Mouse (Mus musculus) heart, embryonic 12.5 days (tissue): ENCODE data around the gene Gm5941. TPM values are rescaled to one million over a fixed set of nuclear protein-coding genes. Genes with fewer than 3 reads are reported as not detected.
"Not testable (repeated sequence)": the region's sequence is repeated elsewhere in the genome, so short reads cannot be mapped to it uniquely, and the experiment has no call there.

Source experiments
- ATAC-seq: fragments of 200-750 bp; cut with Nextera tagmentation; 2 replicates; pipeline ENCODE4 v1.8.0; 2017; ENCODE audit warnings: moderate TSS enrichment, moderate library complexity; ENCODE audit not compliant: insufficient number of reproducible peaks, low FRiP score
- H3K27ac ChIP-seq: fragments of 300-500 bp; sonication (generic); 2 replicates; pipeline ENCODE4 v1.5.1; 2016; ENCODE audit warnings: mild to moderate bottlenecking, moderate library complexity; ENCODE audit not compliant: poor library complexity, severe bottlenecking
- H3K27me3 ChIP-seq: fragments of 300-500 bp; sonication (generic); replicated peaks from 2 replicates; pipeline ENCODE4 v1.6.1; 2016; ENCODE audit warnings: mild to moderate bottlenecking, moderate library complexity
- H3K36me3 ChIP-seq: fragments of 300-500 bp; sonication (generic); 2 replicates; pipeline ENCODE4 v1.6.1; 2016; ENCODE audit warnings: mild to moderate bottlenecking, moderate library complexity
- H3K4me1 ChIP-seq: fragments of 300-500 bp; sonication (generic); replicated peaks from 2 replicates; pipeline ENCODE4 v1.6.1; 2016; ENCODE audit warnings: mild to moderate bottlenecking
- H3K4me2 ChIP-seq: fragments of 300-500 bp; sonication (generic); 2 replicates; pipeline ENCODE4 v1.6.1; 2016; ENCODE audit warnings: mild to moderate bottlenecking, moderate library complexity
- H3K4me3 ChIP-seq: fragments of 300-500 bp; sonication (generic); 2 replicates; pipeline ENCODE4 v1.5.1; 2016; ENCODE audit warnings: mild to moderate bottlenecking
- H3K9ac ChIP-seq: fragments of 300-500 bp; sonication (generic); 2 replicates; pipeline ENCODE4 v1.6.1; 2016; ENCODE audit warnings: mild to moderate bottlenecking, moderate library complexity
- H3K9me3 ChIP-seq: fragments of 300-500 bp; sonication (generic); replicated peaks from 2 replicates; pipeline ENCODE4 v1.6.1; 2016; ENCODE audit warnings: mild to moderate bottlenecking, moderate library complexity
- WGBS: fragments of 180-500 bp; shearing (Covaris S2); methylation state at CpG from one replicate; pipeline ENCODE4 v1.1.7; 2016; 5-methylcytosine and 5-hydroxymethylcytosine counted together
- polyA plus RNA-seq: library from polyadenylated mRNA; unstranded; fragments of >200 nt; fragmentation: Nextera tagmentation; extraction: Ambion mirVana; gene quantifications from 2 replicates; pipeline ENCODE4 v1.2.1, GENCODE M21; 2016

The Gm5941 gene
- not detected in 2 replicates for polyA plus RNA-seq

- not testable (repeated sequence) for H3K4me3 ChIP-seq, H3K4me1 ChIP-seq, H3K9ac ChIP-seq, ATAC-seq, H3K27ac ChIP-seq, H3K27me3 ChIP-seq, H3K4me2 ChIP-seq, H3K9me3 ChIP-seq, H3K36me3 ChIP-seq
- 67% methylated on average over 4 of the region's 4 CpGs for WGBS
Measured at GRCm38 (mm10) chrX:92489649-92490048, at the start of gene Gm5941. TSS of gene Gm5941 (plus strand) at chrX:92489949.

- Histone ChIP-seq H3K4me2 (no peak overlapping the region), H3K9me3 (0 out of 2 replicates have a peak, but pooled peaks cover 3% of the 10 kb centered on the region), H3K36me3 (no peaks in the 10 kb centered on the region), H3K27ac (no peak overlapping the region), H3K9ac (no peak overlapping the region), H3K4me3 (no peak overlapping the region), H3K27me3 (no peaks in the 10 kb centered on the region), H3K4me1 (no peaks in the 10 kb centered on the region)
- ATAC-seq: no peak
- WGBS: 28% methylated on average over 3 of the region's 3 CpGs
Measured at GRCm38 (mm10) chrX:92460496-92460895, 29.3 kb upstream of the Gm5941 start.

DNA sequence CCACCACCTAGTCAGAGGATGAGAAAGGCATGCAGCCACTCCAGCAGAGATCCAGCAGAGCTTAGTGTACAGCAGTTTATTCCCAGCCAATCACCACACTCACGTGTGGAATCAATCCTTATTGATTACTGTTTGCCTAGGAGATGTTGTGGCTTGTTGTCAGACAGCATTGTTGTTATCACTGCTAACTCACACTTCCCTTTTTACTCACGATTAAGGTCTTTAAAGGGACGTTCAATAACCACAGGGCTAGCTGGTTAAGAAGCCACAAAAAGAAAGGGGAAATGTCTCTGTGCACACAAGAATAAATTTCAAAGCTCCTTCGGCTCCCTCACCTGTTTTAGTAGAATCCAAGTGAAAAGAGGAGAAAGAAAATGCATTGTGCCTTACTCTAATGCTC, 25.0 kb upstream of the Gm5941 start:
- Histone ChIP-seq H3K4me2 (no peak overlapping the region), H3K9me3 (no peaks in the 10 kb centered on the region), H3K27me3 (no peaks in the 10 kb centered on the region), H3K36me3 (no peaks in the 10 kb centered on the region), H3K9ac (no peak overlapping the region), H3K4me1 (no peaks in the 10 kb centered on the region), H3K27ac (no peak overlapping the region), H3K4me3 (no peak overlapping the region)
- 54% methylated on average over 4 of the region's 4 CpGs for WGBS
- ATAC-seq: no peak

GRCm38 (mm10) chrX:92498254-92498653, 8.5 kb downstream of the Gm5941 start:
- no peak overlapping the region for H3K27ac ChIP-seq
- H3K27me3 ChIP-seq: no peaks in the 10 kb centered on the region
- WGBS: 34% methylated on average over 1 of the region's 1 CpGs
- no peaks in the 10 kb centered on the region for H3K4me1 ChIP-seq
- ATAC-seq: no peak
- H3K36me3 ChIP-seq: no peaks in the 10 kb centered on the region
- H3K4me3 ChIP-seq: no peak overlapping the region
- no peak overlapping the region for H3K9ac ChIP-seq
- no peak overlapping the region for H3K4me2 ChIP-seq
- H3K9me3 ChIP-seq: no peaks in the 10 kb centered on the region

GRCm38 (mm10) chrX:92527826-92528225, 38.1 kb downstream of the Gm5941 start:
- no peak overlapping the region for H3K4me2 ChIP-seq
- WGBS: 70% methylated on average over 1 of the region's 1 CpGs
- H3K9ac ChIP-seq: no peak overlapping the region
- no peaks in the 10 kb centered on the region for H3K36me3 ChIP-seq
- H3K27ac ChIP-seq: no peak overlapping the region
- H3K4me3 ChIP-seq: no peak overlapping the region
- ATAC-seq: no peak
- H3K27me3 ChIP-seq: no peaks in the 10 kb centered on the region
- no peaks in the 10 kb centered on the region for H3K4me1 ChIP-seq
- H3K9me3 ChIP-seq: no peaks in the 10 kb centered on the region

Other genes with a start within 250 kb of the Gm5941 start
- not detected in 2 replicates for gene Mageb18, start 109.6 kb downstream of the Gm5941 start, polyA plus RNA-seq